Mouse (Mus musculus) kidney, adult 8-10 months (tissue): ENCODE measurements around the gene Dnmt3a.

Experiments
- DNase-seq, 2 experiments: peaks; one replicate each; pipeline ENCODE4 v3.0.0; 2022

Dnmt3a gene

DNA sequence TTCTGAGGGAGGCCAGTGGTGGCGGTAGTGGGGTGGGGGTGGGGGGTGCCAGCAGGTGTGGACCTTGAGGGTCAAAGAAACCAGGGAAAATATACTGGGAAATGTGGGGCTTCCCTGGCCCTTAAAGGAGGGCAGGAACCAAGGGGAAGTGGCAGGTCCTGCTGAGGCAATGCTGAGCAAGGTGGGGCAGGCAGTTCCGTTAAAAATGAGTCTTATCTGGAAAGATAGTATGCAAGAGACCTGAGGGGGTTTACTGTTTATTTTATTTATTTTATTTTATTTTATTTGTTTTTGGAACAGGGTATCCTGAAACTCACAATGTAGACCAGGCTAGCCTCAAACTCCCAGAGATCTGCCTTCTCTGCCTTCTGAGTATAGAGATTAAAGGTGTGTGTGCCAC lies 50.9 kb downstream of the Dnmt3a start:
- DNase-seq, result no peak

DNA sequence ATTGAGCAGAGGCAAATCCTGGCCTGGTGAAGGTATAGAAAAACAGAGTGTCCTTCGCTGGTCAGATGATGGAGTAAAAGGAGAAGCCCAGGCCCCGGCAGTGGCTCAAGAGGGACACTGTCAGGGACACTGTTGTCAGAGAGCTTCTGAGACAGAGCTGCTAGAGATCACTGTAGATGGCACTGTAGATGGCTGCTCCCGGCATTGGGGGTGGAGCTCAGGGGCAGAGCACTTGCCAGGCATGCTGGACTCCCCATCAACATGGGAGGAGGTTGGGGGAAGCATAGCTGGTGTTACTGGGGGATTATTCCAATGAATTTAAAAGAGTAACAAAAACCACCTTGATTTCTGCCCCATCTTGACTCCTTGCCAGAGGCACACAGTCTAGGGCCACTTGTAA lies 51.4 kb downstream of the Dnmt3a start:
- no peak for DNase-seq

DNA sequence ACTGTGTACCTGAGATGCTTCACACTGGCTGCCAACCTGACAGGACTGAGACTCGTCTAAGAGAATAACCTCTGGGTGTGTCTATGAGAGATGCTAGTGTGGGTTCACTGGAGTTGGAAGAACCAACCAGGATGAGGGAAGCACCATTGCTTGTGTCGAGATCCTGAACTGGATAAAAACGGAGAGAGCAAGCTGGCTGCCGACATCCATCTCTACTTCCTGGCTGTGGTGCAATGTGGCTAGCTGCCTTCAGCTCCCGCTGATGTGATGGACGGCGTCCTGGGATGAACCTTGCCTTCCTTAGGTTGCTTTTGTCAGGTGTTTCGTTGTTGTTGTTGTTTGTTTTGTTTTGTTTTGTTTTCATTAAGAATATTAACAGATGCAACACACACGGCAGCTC lies 52.0 kb downstream of the Dnmt3a start:
- no peak for DNase-seq

DNA sequence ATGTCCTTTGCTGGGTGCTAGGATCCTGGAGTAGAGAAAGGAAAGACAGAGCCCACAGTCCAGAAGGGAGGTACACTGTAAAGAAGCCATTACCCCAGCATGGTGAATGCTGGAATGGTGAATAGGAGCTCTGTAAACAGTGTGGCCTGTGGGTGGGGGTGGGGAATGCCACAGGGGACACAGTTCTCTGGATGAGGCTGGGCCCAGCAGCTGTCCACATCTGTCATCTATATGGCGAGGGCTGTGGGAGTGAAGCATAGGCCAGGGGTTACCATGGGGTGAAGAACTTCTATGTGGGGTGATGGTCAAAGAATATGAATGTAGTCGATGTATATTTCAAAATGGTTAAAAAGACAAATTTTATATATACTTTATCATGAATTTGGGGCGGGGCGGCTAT lies 52.9 kb downstream of the Dnmt3a start:
- DNase-seq, result no peak

DNA sequence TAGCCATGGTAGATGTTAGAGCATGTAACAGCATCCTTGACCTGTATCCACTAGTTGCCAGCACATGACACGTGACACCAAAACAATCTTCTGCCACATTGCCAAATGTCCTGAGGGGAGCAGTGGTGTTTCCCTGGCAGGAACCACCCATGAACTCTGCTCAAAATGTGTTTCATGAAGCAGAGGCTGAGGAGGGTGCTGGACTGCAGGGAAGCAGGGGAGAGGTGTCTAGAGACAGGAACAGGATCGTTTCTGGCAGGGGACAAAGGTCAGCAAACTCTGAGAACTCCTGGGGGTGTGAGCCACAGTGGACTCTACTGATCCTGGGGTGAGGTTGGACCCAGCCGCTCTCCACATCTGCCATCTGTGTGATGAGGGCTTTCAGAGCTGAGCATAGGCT lies 53.7 kb downstream of the Dnmt3a start:
- DNase-seq, result peak; percentile 54 to 64

DNA sequence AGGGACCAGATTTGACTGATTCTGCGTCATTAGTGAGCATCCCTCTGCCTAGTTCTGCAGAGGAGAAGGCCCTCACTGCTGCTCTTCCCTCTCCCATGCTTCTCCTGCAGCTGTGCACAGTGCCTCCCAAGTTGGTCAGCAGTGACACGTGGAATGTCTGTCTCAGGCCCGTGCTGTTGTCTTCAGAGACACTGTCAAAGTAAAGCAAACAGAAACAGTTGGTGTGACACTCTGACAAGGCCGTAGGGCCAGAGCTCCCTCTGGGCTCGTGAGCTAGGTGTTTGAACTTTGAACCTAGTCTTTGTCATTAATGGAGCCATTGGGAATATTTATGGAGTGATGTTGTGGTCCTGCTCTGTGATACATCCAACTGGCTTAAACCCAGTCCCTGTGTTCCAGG lies 54.2 kb downstream of the Dnmt3a start:
- DNase-seq, result no peak

DNA sequence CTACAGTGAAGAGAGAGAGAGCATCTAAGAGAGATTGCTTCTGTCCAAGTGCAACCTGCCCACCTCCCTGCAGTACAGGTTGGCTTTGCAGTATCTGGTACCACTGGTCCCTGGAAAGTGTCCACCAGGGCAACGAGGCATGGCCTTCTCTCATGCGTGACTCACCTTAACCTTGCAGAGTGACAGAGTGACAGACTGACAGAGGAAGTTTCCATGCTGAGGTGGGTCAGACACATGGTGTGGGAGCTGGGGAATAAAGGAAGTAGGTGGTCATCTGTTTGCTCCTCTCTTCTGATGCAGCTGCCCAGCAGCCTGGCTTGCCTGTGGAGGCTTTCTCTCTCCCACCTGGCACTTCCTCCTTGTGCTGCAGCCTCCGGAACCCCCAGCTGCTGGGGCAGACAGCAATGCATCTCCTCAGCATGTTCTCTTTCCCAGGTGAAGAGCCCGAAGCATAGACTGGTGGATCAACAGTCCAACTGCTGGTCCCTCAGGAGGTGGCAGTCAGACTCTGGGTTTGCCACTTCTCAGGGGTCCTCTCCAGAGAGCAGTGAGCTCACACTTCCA lies 55.9 kb downstream of the Dnmt3a start:
- peak in 1 of 2 experiments; percentile 44 for DNase-seq

DNA sequence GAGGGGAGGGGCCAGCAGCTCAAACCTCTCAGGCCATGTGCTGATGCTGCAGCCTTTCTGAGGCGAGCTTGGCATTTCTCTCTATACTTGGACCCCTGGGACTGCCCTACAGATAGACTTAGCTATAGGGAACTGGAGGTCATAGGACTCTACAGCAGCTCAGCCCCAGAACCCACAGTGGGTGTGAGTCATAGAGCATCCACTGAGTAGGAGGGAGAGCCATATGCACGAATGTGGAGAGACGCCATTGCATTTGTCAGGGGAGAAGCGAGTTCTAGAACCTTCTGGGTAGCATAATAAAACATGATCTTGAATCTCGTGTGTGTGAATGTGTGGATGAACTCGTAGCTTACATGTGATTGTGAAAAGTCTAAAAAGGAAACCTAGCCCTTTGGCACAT lies 56.4 kb downstream of the Dnmt3a start:
- DNase-seq, result no peak

DNA sequence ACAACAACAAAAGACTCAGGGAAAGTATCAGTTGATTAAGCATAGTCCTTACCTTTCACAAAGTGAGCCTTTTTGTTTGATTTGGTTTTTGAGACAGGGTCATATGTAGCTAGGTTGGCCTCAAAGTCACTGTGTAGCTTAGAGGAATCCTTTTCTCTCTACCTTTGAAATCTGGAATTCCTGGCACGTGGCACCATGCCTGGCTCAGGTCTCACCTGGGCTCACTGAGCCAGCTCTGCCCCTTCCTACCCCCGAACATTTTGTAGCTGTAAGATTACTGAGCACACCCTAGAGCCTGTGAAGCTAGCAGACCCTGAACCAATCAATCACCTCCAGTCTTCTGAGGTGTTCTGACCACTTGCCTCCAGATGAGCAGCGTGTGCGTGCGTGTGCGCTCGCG lies 58.4 kb downstream of the Dnmt3a start:
- no peak for DNase-seq

DNA sequence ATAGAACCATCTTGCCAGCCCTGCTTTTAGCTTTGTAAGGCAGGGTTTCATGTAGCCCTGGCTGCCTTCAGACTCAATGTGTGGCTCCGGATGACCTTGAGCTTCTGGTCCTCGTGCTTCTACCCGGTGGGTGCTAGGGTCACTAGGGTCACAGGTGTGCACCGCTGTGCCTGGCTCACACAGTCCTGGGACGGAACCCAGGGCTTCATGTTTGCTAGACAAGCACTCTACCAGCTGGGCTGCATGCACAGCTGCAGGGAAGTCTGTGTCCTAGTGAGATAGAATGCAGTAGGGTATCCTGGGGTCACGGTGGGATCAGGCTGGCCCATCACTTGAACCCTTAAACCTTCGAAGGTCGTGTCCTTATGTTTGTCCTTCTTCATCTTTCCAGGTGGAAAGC lies 59.8 kb downstream of the Dnmt3a start:
- DNase-seq, result no peak

DNA sequence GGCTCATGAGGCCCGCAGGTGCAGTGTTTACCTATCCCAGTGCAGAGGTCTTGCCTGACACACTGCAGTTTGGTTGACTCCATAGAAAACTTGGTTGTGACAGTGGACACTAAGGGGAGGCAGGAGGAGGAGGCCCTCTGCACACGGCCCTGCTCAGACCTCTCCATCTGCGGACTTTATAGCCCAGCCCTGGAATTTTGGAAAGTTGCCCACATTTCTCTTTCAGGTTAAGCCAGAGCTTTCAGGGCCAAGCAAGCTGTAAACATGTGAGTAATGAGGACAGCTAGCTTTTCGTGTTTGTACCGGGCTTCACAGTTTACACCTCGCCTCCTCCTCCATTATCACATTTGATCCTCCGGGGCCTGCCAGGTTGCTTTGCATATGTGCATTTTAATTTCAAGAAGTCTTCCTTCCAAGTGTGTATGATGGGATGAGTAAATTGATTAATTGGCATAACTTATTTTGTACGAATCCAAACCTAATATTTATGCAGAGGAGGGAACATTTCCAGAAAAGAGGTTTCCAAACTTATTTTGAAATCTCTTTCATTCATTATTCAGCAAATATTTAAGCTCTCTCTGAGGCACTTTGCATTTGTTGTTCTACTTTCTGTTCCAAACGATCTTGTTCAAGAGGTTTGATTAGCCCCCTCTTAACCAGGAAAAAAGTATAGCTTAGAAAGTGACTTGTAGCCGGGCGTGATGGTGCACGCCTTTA lies 61.0 kb downstream of the Dnmt3a start:
- DNase-seq, result peak; percentile 76 to 90

DNA sequence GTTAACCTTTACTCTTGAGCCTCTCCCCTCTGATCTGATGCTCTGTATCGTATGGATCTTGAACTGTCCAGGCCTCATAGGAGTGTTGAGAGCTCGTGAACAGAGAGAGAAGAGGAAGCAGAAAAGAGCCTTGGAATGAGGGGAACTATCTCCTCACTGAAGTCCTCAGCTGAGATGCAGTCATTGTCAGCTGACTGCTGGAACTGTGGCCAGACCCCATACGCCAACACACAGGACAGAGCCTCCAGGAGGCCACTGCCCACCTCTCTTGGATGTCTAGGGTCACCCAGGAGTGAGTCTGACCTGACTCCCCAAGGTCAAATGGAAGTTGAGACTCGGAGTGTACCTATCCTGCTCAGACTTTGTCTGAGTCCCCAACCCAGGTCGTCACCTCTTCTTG lies 62.3 kb downstream of the Dnmt3a start:
- no peak for DNase-seq

DNA sequence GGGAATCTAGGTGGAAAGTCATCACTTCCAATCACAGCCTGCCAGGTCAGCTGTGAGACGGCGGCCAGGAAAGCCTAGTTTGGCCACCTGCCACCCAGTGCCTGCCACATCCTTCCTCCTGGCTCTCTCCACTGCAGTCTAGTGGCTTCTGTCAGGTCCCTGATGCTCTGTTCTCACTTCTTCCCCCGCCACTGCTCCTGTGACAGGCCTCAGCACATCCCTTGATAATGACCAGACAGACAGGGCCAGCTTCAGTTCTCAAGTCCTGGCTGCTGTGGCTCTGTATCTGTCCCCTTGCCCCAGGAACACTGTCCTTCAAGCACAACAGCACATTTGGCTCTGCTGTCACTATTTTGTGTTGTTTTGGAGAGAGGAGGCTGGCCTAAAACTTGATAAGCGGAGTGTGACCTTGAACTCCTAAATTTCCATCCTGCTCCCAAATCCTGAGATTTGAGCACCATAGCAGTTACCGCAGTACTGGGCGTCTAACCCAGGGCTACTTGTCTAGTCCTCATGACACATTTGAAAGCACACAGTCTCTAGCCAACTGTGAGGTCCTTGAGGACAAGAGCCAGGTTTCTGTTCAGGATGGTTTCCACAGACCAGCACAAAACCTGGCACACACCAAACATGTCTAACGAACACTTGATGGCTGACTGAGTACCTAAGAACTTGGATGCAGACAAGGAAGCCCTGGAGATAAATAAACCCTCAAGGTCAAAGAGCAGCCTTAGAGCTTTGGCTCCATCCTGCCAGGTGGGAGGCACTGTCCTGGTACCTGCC lies 63.1 kb downstream of the Dnmt3a start:
- peak; percentile 69 to 75 for DNase-seq

DNA sequence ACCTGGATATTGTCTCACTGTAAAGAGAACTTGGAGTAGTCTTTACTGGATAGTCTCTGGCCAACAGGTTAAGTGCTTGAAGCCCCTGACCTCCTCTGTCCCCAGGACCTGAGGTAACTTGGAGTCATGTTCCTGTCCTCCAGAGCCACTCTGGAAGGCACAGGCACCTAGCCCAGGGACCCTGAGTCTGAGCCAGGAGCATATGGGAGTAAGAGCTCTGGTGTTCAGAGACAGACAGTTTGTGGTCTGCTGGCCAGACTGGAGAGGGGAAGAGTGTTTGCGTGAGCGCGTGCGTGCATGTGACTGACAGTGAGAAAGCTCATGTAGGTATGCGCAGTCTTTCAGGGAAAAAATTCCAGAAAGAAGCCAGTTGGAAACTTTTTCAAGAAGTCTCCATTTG lies 64.2 kb downstream of the Dnmt3a start:
- no peak for DNase-seq

DNA sequence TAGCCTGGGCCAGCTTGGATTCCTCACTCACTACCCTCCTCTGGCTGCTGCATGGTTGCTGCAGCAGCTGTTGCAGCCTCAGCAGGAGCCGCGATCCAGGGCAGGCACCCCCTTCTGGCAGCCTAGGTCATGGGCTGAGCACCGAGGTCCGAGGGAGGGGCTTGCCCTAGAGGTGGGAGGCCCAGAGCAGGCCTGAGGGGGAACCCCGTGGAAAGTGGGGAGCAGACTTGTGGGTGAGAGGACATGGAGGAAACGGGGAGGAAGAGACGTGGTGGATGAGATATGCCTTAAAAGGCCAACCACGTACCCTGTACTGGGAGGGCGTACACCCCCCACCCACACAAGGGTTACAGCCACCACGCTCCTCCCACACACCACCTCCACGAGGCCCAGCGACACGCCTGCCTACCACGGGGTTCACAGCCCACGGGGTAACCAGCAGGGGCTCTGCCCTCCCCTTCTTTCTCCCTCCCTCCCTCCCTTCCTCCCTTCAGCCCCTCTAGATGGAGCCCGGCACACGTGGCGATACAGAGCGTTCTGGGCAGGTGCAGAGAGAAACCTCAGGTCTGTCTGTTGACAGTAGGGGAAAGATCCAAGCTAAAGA lies 65.2 kb downstream of the Dnmt3a start:
- DNase-seq, result no peak

DNA sequence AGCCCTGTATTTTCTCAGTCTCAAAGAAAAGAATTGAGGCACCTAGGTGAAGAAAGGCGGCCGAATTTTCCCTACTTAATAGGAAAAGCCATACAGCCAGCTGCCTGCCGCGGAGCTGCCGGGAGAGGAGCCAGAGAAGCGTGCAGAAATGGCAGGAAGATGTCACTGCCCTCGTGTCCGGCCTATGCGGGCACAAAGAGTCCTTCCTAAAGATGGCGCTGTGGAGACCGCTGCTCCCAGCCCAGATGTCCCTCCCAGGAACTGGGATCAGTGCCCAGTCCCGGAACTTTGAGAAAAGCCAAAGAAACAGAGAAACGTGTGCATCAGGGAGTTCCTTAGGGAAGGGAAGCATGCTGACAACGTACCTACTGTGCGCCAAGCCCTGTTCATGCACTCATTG lies 65.8 kb downstream of the Dnmt3a start:
- peak; percentile 85 to 87 for DNase-seq

DNA sequence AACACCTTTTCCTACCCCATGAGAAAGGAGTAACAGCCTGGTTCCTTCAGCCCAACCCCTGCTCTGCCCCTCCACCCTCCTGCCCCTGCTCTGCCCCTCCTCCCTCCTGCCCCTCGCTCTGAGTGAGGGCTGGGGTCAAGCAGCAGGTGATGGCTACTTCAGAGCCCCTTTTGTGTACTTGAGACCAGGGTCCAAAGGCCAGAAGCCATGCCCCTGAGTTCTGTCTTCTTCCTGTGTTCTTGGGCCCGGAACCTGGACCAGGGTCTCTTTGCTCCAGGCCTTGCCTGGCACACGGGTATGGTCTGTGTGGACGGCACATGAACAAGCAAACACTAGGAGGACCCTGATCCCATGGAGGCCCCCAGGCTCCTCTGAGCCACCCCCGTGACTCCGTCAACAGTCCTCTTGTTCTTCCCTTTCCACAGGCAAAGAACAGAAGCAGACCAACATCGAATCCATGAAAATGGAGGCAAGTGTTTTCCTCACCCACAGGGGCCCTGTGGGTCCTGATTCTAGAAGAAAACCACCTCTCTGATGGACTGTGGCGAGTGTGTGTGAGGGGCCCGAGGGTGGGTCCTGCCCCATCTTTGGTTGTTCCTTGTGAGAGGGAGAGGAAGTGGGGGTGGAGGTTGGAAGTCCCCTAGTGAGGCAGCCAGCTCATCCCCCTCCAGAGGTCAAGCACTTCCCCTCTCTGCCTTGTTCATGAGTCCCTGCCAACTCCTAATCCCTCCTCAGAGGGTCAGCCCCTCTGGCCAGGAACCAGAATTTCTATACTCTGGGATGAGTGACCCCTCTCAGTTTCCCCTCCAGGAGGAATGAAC lies 66.8 kb downstream of the Dnmt3a start:
- DNase-seq, result peak; percentile 54 to 65

DNA sequence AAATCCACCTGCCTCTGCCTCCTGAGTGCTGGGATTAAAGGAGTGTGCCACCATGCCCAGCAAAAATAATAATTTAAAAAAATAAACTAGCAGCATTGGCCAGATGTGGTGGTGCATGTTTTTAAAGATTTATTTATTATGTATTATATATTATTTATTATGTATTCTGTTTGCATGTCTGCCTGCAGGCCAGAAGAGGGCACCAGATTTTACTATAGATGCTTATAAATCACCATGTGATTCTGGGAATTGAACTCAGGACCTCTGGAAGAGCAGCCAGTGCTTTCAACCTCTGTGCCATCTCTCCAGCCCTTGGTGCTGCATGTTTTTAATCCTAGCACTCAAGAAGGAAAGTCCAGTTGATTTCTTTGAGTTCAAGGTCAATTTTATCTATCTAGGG lies 69.7 kb downstream of the Dnmt3a start:
- DNase-seq, result no peak

DNA sequence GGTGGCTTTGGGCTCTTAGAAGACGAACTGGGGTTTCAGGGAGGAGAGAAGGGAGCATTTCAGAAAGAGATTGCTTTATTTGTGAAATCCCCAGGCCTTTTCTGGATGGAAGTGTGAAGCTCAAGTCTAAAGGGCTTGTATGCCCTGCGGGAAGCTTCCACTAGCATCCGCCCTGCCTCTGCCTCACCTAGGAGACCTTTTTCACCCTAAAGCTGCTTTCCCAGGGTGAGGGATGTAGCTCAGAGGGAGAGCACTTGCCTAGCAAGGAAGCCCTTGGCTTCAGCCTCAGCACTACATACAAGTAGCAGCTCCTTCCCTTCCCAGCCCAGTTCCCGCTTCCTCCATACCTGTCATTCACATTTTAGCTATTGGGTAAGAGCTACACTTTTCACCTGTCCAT lies 71.6 kb downstream of the Dnmt3a start:
- no peak for DNase-seq

DNA sequence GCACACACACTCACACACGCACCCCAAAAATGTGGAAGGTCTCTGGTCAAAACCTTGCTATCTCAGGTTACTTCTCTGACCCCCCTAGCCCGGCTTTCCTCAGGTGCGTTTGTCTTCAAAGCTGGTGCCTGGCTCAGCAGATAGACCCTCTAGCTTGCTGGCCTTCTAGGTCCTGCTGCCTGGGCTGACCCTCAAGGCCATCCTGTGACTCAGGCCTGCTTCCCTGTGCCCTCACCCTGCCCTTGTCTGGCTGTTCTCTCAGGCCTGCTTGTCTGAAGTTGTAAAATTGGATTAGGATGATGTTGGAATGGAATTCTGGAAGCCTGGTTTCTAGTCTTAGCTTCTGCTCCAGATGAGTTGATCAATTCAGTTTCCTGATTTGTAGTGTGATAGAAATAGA lies 75.7 kb downstream of the Dnmt3a start:
- DNase-seq, result no peak

DNA sequence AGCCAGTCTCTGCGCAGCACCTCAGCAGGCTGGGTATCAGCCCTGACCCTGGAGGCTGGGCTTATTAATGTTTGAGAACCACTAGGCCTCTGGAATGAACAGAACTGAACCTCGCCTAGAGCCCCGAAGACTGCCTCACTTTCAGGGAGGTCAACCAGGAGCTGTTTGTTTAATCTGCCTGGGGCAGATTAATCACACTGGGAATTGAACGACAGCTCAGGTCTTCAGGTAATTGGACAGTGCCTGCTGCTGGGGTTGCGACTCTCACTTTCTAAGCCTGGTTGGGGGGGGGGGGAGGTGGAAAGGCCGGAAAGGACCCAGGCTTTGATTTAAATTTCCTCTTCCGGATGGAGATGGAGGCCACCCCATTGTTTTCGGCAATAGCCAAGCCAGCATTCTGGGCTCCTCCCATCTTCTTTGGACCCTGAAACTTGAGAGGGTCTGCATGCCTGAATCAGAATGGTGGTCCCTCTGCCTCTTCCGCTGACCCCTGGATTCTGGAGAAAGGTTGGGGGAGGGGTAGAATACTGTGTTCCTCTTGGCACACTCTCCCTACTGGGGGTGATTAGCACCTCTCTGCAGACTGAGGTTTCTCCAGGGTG lies 79.2 kb downstream of the Dnmt3a start:
- DNase-seq, result no peak

DNA sequence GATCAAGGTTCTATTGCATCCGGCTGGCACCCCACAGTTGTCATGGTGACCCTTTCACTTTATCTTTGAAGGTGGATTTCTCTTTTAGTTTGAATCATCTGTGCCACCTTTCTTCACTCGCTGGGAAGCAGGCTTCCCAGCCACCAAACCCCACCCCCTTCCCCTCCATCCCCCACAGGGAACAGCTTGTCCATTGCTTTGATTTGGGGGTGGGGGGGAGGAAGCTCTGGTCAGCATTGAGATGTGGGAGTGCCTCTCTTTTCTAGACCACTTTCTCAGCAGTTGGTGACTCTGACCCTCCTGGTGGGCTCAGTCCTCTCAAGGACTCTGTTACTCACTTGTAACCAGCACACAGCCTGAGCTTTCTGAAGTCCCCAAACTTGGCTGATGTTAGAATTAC lies 80.8 kb downstream of the Dnmt3a start:
- no peak for DNase-seq
